Mouse (Mus musculus) left cerebral cortex, adult 2 months (tissue): ENCODE results near the gene Dus1l. TPM values are rescaled to one million over a fixed set of nuclear protein-coding genes. Genes with fewer than 3 reads are reported as not detected.

ENCODE experiments used
- DNase-seq, 2 experiments: peaks; one replicate each; pipeline ENCODE4 v3.0.0; 2021 to 2022; ENCODE audit warnings: low spot score in 2 of 2, mixed read lengths in 1 of 2; ENCODE audit errors: extremely low spot score in 1 of 2
- H3K27ac ChIP-seq: fragments of 200-600 bp; 2 replicates; pipeline ENCODE4 v1.8.1; 2022
- H3K4me3 ChIP-seq: fragments of 200-600 bp; 2 replicates; pipeline ENCODE4 v1.8.1; 2022
- CTCF ChIP-seq: fragments of 200-600 bp; IDR thresholded peaks from 2 replicates; pipeline ENCODE4 v1.8.1; 2022; ENCODE audit warnings: antibody characterized with exemption, mild to moderate bottlenecking, moderate library complexity
- intact Hi-C: fragments of 180-260 bp; cut with DNase I; formaldehyde crosslinking; loops from one replicate; pipeline ENCODE4 v1.15.1; 2025
- total RNA-seq, 2 experiments: library from RNA; stranded (reverse); gene quantifications; 2 replicates each; pipeline ENCODE4 v1.2.3; 2021

Dus1l gene
- total RNA-seq, 2 experiments from 2014 or later, result 45.8 to 47.6 TPM

- Histone ChIP-seq H3K27ac (peak overlapping the region; percentile 98), H3K4me3 (peak overlapping the region; percentile 84)
- DNase-seq, result no peak
- intact Hi-C loops, result loop anchor here (5.0 kb wide), 1 partner anchor 77 kb away; no protein-coding TSS in a partner anchor
- TF ChIP-seq CTCF, result no peak
These were observed 28.6 kb upstream of the Dus1l start for GRCm38 (mm10) chr11:120824787-120825288.

- DNase-seq, result peak; percentile 97 to 98
- peak; percentile 56 for TF ChIP-seq CTCF
- H3K27ac ChIP-seq, result peak within 1 kb of the TSS; percentile 98
- intact Hi-C loops, result loop anchor here (2.0 kb wide), 1 partner anchor 23 kb away; no protein-coding TSS in a partner anchor
- peak within 1 kb of the TSS; percentile 84 for H3K4me3 ChIP-seq
These were observed 28.0 kb upstream of the Dus1l start, which contains the start of gene Fasn for GRCm38 (mm10) chr11:120823956-120824786. Gene Fasn (minus strand): TSS chr11:120824547.

- Histone ChIP-seq H3K27ac (peak overlapping the region; percentile 94), H3K4me3 (peak overlapping the region; percentile 84)
- peak in 1 of 2 experiments; percentile 72 for DNase-seq
- intact Hi-C loops, result loop anchor here (2.0 kb wide), 1 partner anchor 23 kb away; no protein-coding TSS in a partner anchor
- no peak for TF ChIP-seq CTCF
These were observed 27.3 kb upstream of the Dus1l start for GRCm38 (mm10) chr11:120823551-120823947.

GRCm38 (mm10) chr11:120822831-120823550 lies 26.8 kb upstream of the Dus1l start:
- H3K4me3 ChIP-seq, result peak overlapping the region; percentile 84
- peak overlapping the region; percentile 94 for H3K27ac ChIP-seq
- intact Hi-C loops, result loop anchor here (2.0 kb wide), 1 partner anchor 22 kb away; no protein-coding TSS in a partner anchor
- no peak for DNase-seq
- no peak; the same call in 1 of the 2 replicates for TF ChIP-seq CTCF

- TF ChIP-seq CTCF, result no peak
- DNase-seq, result no peak
- intact Hi-C loops, result loop anchor here (2.0 kb wide), 1 partner anchor 22 kb away; no protein-coding TSS in a partner anchor
These were observed 26.1 kb upstream of the Dus1l start for GRCm38 (mm10) chr11:120822321-120822720.

GRCm38 (mm10) chr11:120821076-120821922 lies 25.1 kb upstream of the Dus1l start:
- intact Hi-C loops, result no loop called here
- no peak for DNase-seq
- Histone ChIP-seq H3K27ac (no peak overlapping the region), H3K4me3 (peak overlapping the region; percentile 84)
- TF ChIP-seq CTCF, result no peak

More at GRCm38 (mm10) chr11:120822321-120822720, 26.1 kb upstream of the Dus1l start:
- H3K4me3 ChIP-seq, result peak overlapping the region; percentile 84
- no peak overlapping the region; the same call in 1 of the 2 replicates for H3K27ac ChIP-seq

- TF ChIP-seq CTCF, result no peak
- no peak overlapping the region for H3K4me3 ChIP-seq
- intact Hi-C loops, result no loop called here
- no peak overlapping the region for H3K27ac ChIP-seq
- DNase-seq, result no peak
These were observed 24.3 kb upstream of the Dus1l start for GRCm38 (mm10) chr11:120820546-120820945.

GRCm38 (mm10) chr11:120819556-120819955 lies 23.4 kb upstream of the Dus1l start:
- H3K4me3 ChIP-seq, result no peak overlapping the region
- DNase-seq, result no peak
- H3K27ac ChIP-seq, result no peak overlapping the region
- intact Hi-C loops, result no loop called here
- TF ChIP-seq CTCF, result no peak

- intact Hi-C loops, result no loop called here
- no peak for TF ChIP-seq CTCF
- Histone ChIP-seq H3K4me3 (no peak overlapping the region), H3K27ac (no peak overlapping the region)
- no peak for DNase-seq
These were observed 22.0 kb upstream of the Dus1l start for GRCm38 (mm10) chr11:120818251-120818650.

GRCm38 (mm10) chr11:120817358-120817757 lies 21.2 kb upstream of the Dus1l start:
- no peak for DNase-seq
- Histone ChIP-seq H3K4me3 (no peak overlapping the region), H3K27ac (no peak overlapping the region)
- no peak for TF ChIP-seq CTCF
- intact Hi-C loops, result no loop called here

GRCm38 (mm10) chr11:120812068-120812467 lies 15.9 kb upstream of the Dus1l start:
- TF ChIP-seq CTCF, result no peak
- intact Hi-C loops, result no loop called here
- no peak overlapping the region for H3K4me3 ChIP-seq
- H3K27ac ChIP-seq, result no peak overlapping the region
- no peak for DNase-seq
